Mouse (Mus musculus) small intestine, adult 2 months (tissue): ENCODE data around the gene Cox18.

Experiments
- CTCF ChIP-seq: fragments of 200-500 bp; IDR thresholded peaks from 2 replicates; pipeline ENCODE4 v1.5.1; 2012; ENCODE audit warnings: low read depth, mild to moderate bottlenecking, control low read depth, inconsistent platforms, low read length, moderate library complexity, mixed read lengths; ENCODE audit not compliant: insufficient replicate concordance, insufficient read length; ENCODE audit errors: extremely low read depth
- POLR2A ChIP-seq: fragments of 200-500 bp; IDR thresholded peaks from 2 replicates; pipeline ENCODE4 v1.6.1; 2012; ENCODE audit warnings: low read depth, mild to moderate bottlenecking, control low read depth, inconsistent platforms, low read length, moderate library complexity

GRCm38 (mm10) chr5:90213356-90213755, 10.4 kb downstream of the Cox18 start:
- 0 out of 2 replicates have a peak, but pooled peaks have one; percentile 2 for TF ChIP-seq CTCF
- TF ChIP-seq POLR2A: no peak
